Comparison of ENCODE assay signal across 36 mouse cellular contexts in the genomic region with DNA sequence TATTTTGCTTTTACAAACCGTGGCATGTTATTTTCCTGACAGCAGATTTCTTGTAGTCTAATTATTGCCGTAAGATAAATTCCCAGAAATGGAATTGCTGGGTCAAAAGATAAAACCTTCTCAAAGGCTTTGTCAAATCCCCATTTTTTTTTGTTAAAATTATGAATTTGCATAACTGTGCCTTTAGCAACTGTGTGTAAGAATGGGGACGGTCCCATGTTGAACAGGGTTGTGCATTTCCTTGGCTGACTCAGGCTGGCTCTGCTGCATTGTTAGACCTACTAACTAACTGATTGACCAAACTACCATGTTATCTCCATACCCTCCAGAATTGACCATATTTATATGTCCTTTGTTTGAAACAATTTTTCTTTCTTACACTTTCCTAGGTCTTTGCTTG. TPM values are rescaled to one million over a fixed set of nuclear protein-coding genes. Genes with fewer than 3 reads are reported as not detected.
"Had no signal": no experiment of that assay in that cellular context is flagged by ENCODE, and none has a peak within 500 bp of the region (broad histone marks: within the 10 kb centered on the region; RNA-seq: fewer than 3 reads in every experiment).

No protein-coding gene starts in this region.

- H3K4me3 ChIP-seq: embryonic facial prominence, embryonic 10.5 days; embryonic facial prominence, embryonic 12.5 days; embryonic facial prominence, embryonic 13.5 days; embryonic facial prominence, embryonic 15.5 days; erythroblast, embryonic 14.5 days; forebrain, embryonic 10.5 days; forebrain, embryonic 12.5 days; forebrain, embryonic 13.5 days; forebrain, embryonic 15.5 days; gastrocnemius, adult 2 months; heart, adult 2 months had no signal

- H3K36me3 ChIP-seq: embryonic facial prominence, embryonic 10.5 days; embryonic facial prominence, embryonic 12.5 days; embryonic facial prominence, embryonic 13.5 days; embryonic facial prominence, embryonic 15.5 days; forebrain, embryonic 10.5 days; forebrain, embryonic 12.5 days; forebrain, embryonic 15.5 days had no signal

- H3K9ac ChIP-seq: embryonic facial prominence, embryonic 12.5 days; embryonic facial prominence, embryonic 13.5 days; embryonic facial prominence, embryonic 15.5 days; forebrain, embryonic 12.5 days; forebrain, embryonic 13.5 days; forebrain, embryonic 15.5 days; forebrain, postnatal 0 days had no signal

- ATAC-seq: forebrain, embryonic 13.5 days; forebrain, embryonic 14.5 days; forebrain, embryonic 15.5 days; forebrain, embryonic 16.5 days; forebrain, postnatal 0 days had no signal

- H3K4me2 ChIP-seq: embryonic facial prominence, embryonic 12.5 days; embryonic facial prominence, embryonic 13.5 days; embryonic facial prominence, embryonic 15.5 days; forebrain, embryonic 12.5 days; forebrain, embryonic 13.5 days; forebrain, embryonic 15.5 days had no signal

- H3K27me3 ChIP-seq: embryonic facial prominence, embryonic 12.5 days; embryonic facial prominence, embryonic 13.5 days; embryonic facial prominence, embryonic 15.5 days; forebrain, embryonic 12.5 days; forebrain, embryonic 13.5 days; forebrain, embryonic 15.5 days had no signal

- H3K9me3 ChIP-seq: embryonic facial prominence, embryonic 10.5 days; embryonic facial prominence, embryonic 12.5 days; embryonic facial prominence, embryonic 13.5 days; embryonic facial prominence, embryonic 15.5 days; forebrain, embryonic 10.5 days; forebrain, embryonic 12.5 days; forebrain, embryonic 13.5 days; forebrain, embryonic 15.5 days had no signal

- H3K4me1 ChIP-seq: embryonic facial prominence, embryonic 10.5 days; embryonic facial prominence, embryonic 12.5 days; embryonic facial prominence, embryonic 13.5 days; embryonic facial prominence, embryonic 15.5 days; forebrain, embryonic 10.5 days; forebrain, embryonic 12.5 days; forebrain, embryonic 13.5 days; forebrain, embryonic 15.5 days had no signal

- H3K27ac ChIP-seq: embryonic facial prominence, embryonic 10.5 days; embryonic facial prominence, embryonic 12.5 days; embryonic facial prominence, embryonic 13.5 days; embryonic facial prominence, embryonic 15.5 days; forebrain, embryonic 10.5 days; forebrain, embryonic 12.5 days; forebrain, embryonic 13.5 days; forebrain, embryonic 15.5 days; gastrocnemius, adult 2 months; heart, adult 2 months had no signal

- DNase-seq: cerebellum, adult 9-10 months; cerebellum, adult 9-11 months; cerebellum, postnatal 10 days; cerebellum, postnatal 14 days; cerebellum, postnatal 25 days; cerebellum, postnatal 36 days; embryo, embryonic 11 days; forebrain, postnatal 0 days; gastrocnemius, adult 2 months; gastrocnemius, postnatal 10 days; gastrocnemius, postnatal 14 days; gastrocnemius, postnatal 25 days; gastrocnemius, postnatal 36 days; heart, adult 11 months; heart, adult 18-20 months; heart, adult 2 months had no signal

RNA-seq across cellular contexts. Expression of a gene that starts 34.8 kb away (rescaled TPM):
- total RNA-seq: common myeloid progenitor, adult 5-6 weeks; gastrocnemius, adult 18-20 months; gastrocnemius, adult 2 months; gastrocnemius, adult 8-10 months; gastrocnemius, postnatal 14 days; gastrocnemius, postnatal 25 days; gastrocnemius, postnatal 36 days; gastrocnemius, postnatal 4 days; granulocyte monocyte progenitor cell, adult 5-6 weeks; heart, adult 18-20 months; heart, adult 2 months; heart, adult 8-10 months had no signal
- polyA plus RNA-seq: cortical plate, adult 2 months; erythroblast, embryonic 14.5 days; forebrain, embryonic 10.5 days; forebrain, embryonic 14.5 days; forebrain, embryonic 15.5 days; forebrain, embryonic 16.5 days; forebrain, postnatal 0 days; frontal cortex, adult 2 months; gonadal fat pad, adult 2 months; heart, adult 2 months had no signal
